8 mouse cellular contexts compared by ENCODE assay signal in genomic region chr9:112102155-112102851, GRCm38 (mm10).
DNase-seq lines count a peak whose midpoint lies in the region; ATAC-seq and TF ChIP-seq lines count a peak whose summit lies in the region.
"Had no signal": no experiment of that assay in that cellular context is flagged by ENCODE, and none has a peak within 500 bp of the region (broad histone marks: within the 10 kb centered on the region; RNA-seq: fewer than 3 reads in every experiment).

No protein-coding gene starts in this region.

- H3K4me2 ChIP-seq in neural tube, embryonic 15.5 days = no peak overlapping the region
- H3K4me2 ChIP-seq: heart, embryonic 15.5 days had no signal

- H3ac ChIP-seq in C2C12 (ENCODE audit: control insufficient read depth, insufficient read length, low read depth) = no peak overlapping the region

- no peak overlapping the region for H3K9ac ChIP-seq in neural tube, embryonic 15.5 days (replicated peaks)
- H3K9ac ChIP-seq: heart, embryonic 15.5 days had no signal

- no peaks in the 10 kb centered on the region for H3K79me3 ChIP-seq in C2C12 (ENCODE audit: low read depth)

- DNase-seq in brain, embryonic 14.5 days (ENCODE audit: low read depth) = peak; percentile 96
- DNase-seq in frontal cortex, adult 2 months (ENCODE audit: extremely low spot score in 1 of 2, low spot score in 1 of 2) = peak; percentile 87 to 90
- DNase-seq in layer of hippocampus, postnatal 36 days = peak; percentile 76 to 82
- no peak for DNase-seq in testis, postnatal 14 days (ENCODE audit: low spot score)
- no peak for DNase-seq in thymus, postnatal 4 days

- WGBS in neural tube, embryonic 15.5 days = 33% methylated on average over 6 of the region's 6 CpGs

- H3K4me3 ChIP-seq in C2C12 (ENCODE audit: insufficient read depth, poor library complexity, severe bottlenecking) = no peak overlapping the region
- no peak overlapping the region for H3K4me3 ChIP-seq in neural tube, embryonic 15.5 days (replicated peaks)
- H3K4me3 ChIP-seq: heart, embryonic 15.5 days had no signal

- TF ChIP-seq POLR2A in brain, embryonic 14.5 days (IDR thresholded peaks at IDR 0.05; ENCODE audit: borderline replicate concordance, extremely low read depth, insufficient read depth, insufficient read length, poor library complexity, severe bottlenecking) = no peak

- no peaks in the 10 kb centered on the region for H3K9me3 ChIP-seq in neural tube, embryonic 15.5 days (replicated peaks)
- H3K9me3 ChIP-seq: heart, embryonic 15.5 days had no signal

- no peaks in the 10 kb centered on the region for H3K79me2 ChIP-seq in C2C12 (ENCODE audit: control insufficient read depth, insufficient read depth)

- H3K4me1 ChIP-seq in neural tube, embryonic 15.5 days = peaks cover 29% of the 10 kb centered on the region
- H3K4me1 ChIP-seq: heart, embryonic 15.5 days had no signal

- no peaks in the 10 kb centered on the region for H3K27me3 ChIP-seq in C2C12 (ENCODE audit: control insufficient read depth, insufficient read depth, insufficient read length)
- H3K27me3 ChIP-seq in neural tube, embryonic 15.5 days (replicated peaks) = no peaks in the 10 kb centered on the region
- H3K27me3 ChIP-seq: heart, embryonic 15.5 days had no signal

- H3K27ac ChIP-seq in neural tube, embryonic 15.5 days (replicated peaks) = peak overlapping the region; percentile 45; the same call in 1 of the 2 replicates
- H3K27ac ChIP-seq: heart, embryonic 15.5 days had no signal

- H3K36me3 ChIP-seq in C2C12 (ENCODE audit: control insufficient read depth, insufficient read depth) = no peaks in the 10 kb centered on the region
- 0 out of 2 replicates have a peak, but pooled peaks cover 3% of the 10 kb centered on the region for H3K36me3 ChIP-seq in neural tube, embryonic 15.5 days
- H3K36me3 ChIP-seq: heart, embryonic 15.5 days had no signal

- no peak for TF ChIP-seq CTCF in C2C12 (IDR thresholded peaks at IDR 0.05; ENCODE audit: control insufficient read depth, insufficient read depth, insufficient read length)
- TF ChIP-seq CTCF in brain, embryonic 14.5 days (IDR thresholded peaks at IDR 0.05; ENCODE audit: borderline replicate concordance, extremely low read depth, insufficient read depth, insufficient read length) = no peak

- ATAC-seq in neural tube, embryonic 15.5 days (ENCODE audit: low FRiP score) = no peak

TF ChIP-seq in C2C12, 6 proteins besides CTCF, POLR2A, EP300 and RAD21:
- TF ChIP-seq MYOD1 (IDR thresholded peaks at IDR 0.05; ENCODE audit: control insufficient read depth, insufficient read length, low read depth) (peak; percentile 18), MYOG (IDR thresholded peaks at IDR 0.05; ENCODE audit: control insufficient read depth, extremely low read depth, insufficient read length) (no peak)

Comparison
In these comparisons a context has a peak if more than half of its experiments do, and no peak if none do; other contexts are left out.
1. DNase-seq: peak in brain, embryonic 14.5 days (single experiment), frontal cortex, adult 2 months (2 of 2) and layer of hippocampus, postnatal 36 days (2 of 2); none in testis, postnatal 14 days (single experiment) and thymus, postnatal 4 days (single experiment).